Mouse (Mus musculus): ENCODE results near the gene Hoxd12.
A peak's percentile ranks its signal among the peaks of the same experiment; 100 is the strongest.

Hoxd12 gene

DNA sequence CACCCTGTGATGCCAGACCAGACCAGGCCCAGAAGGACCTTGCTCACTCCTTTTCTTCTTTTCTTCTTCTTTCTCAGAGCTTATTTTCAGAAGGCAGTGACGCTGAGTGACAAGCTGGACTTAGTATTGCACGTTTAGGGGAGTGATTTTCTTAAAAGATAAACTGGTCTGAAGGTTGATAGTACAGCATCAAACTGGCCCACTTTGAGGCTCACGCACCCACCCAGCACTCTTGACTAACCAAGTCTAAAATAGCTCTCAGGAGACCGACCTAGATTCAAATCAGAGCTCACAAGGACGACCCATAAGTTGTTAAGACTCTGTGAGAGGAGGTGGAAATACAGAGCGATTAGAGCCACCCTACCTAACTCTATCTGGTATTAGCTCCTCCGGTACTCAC, 8.4 kb upstream of the Hoxd12 start:
- no peak for DNase-seq

DNA sequence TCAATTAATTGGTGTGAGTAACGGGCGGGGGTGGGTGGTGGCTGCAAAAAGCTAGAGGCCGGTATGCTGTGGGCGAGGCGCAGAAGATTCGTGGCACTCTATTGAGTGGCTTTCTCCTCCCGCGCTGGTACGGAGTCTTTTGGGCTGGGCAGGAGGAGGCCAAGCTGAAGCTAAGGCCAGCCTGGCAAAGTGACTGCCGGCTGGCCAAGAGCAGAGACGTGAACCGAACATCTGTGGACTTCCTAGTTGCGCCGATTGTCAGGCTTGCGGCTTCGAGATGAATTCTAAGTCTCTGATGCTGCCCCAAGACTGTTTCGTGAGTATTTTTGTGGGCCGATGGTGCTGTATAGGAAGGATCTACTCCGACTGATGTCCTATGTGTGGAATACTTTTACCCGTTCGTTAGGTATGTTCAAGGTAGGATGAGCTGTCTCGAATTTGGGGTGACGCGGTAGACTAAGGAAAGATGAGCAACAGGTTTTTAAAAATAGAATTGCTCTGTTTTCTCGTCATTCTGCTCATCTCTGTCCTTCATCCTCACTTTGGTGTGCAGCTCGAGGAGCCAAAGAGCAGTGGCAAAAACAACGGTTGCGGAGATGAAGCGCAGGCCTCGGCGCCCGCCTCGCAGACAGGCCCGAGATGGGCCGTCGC, 7.5 kb upstream of the Hoxd12 start:
- DNase-seq: no peak

DNA sequence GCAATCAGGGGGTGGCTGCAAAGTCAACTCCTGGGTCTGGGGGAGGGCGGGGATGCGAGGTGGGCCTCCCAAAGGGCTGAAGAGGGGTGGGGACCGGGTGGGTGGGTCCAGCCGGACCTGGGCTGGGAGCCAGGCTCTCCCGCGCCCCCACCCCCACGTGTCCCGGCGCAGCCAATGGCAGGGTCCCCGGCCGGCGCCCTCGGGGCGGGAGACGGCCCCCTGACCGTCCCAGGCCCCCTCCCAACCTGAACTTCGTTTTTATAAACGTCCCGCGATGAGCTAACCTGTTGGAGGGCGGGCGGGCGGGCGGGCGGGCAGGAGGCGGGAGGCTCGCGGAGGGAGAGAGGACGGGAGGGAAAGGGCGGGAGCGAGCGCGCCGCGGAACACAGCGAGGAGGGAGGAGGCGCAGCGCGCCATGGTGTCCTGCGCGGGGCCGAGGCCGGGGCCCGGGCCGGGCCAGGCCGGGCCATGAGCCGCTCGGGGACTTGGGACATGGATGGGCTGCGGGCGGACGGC, 6.9 kb upstream of the Hoxd12 start, which contains the start of gene Hoxd13:
Gene Hoxd13 (plus strand): TSS at position 469 of the 516 bp plus-strand sequence.
- DNase-seq: no peak

DNA sequence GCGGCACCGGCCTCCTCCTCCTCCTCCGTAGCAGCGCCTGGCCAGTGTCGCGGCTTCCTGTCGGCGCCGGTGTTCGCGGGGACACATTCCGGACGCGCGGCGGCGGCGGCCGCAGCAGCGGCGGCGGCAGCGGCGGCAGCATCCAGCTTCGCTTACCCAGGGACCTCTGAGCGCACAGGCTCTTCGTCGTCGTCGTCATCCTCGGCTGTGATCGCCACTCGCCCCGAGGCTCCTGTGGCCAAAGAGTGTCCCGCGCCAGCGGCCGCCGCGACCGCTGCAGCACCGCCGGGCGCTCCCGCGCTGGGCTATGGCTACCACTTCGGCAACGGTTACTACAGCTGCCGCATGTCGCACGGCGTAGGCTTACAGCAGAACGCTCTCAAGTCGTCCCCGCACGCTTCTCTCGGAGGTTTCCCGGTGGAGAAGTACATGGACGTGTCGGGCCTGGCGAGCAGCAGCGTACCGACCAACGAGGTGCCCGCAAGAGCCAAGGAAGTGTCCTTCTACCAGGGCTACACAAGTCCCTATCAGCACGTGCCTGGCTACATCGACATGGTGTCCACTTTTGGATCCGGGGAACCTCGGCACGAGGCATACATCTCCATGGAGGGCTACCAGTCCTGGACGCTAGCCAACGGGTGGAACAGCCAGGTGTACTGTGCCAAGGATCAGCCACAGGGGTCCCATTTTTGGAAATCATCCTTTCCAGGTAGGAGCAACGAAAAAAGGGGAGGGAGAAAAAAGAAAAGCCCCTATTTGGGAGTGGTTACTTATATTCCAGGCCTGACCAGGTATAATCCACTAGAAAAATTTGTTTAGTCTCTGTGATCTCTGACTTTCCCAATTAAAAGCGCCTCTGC, 6.2 kb upstream of the Hoxd12 start:
- DNase-seq: peak in 1 of 2 experiments; percentile 21

DNA sequence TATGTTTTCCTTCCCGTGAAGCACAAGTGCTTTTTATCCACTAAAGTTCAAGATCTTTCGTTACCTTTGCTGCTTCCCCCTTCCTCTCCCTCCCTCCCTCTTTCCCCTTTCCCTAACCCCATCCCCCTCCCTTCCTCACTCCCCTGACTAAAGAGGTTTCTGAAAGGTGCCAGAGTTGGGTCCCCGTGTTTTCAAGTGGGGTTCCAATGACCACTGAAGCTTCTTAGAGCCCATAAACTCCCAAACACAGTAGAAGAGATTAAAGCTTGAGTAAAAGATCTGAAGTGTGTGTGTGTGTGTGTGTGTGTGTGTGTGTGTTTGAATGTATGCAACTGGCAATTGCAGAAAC, 5.6 kb upstream of the Hoxd12 start:
- no peak for DNase-seq

DNA sequence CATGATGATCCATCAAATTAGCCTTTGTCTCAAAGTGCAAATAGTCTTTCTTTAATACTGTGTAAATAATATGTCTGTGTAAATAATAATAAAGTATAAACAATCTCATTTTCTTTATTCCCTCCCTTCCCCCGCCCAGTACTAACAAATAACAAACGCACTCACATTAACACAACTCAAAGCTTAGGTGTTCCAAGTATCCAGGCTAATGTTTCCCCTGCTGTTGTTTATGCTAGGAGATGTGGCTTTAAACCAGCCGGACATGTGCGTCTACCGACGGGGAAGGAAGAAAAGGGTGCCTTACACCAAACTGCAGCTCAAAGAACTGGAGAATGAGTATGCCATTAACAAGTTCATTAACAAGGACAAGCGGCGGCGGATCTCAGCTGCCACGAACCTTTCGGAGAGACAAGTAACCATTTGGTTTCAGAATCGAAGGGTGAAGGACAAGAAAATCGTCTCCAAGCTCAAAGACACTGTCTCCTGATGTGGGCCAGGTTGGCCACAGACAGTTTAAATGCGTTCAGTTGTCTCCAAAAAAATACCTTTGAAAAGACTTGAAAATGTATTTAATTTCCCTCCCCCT, 5.1 kb upstream of the Hoxd12 start:
- DNase-seq: no peak

DNA sequence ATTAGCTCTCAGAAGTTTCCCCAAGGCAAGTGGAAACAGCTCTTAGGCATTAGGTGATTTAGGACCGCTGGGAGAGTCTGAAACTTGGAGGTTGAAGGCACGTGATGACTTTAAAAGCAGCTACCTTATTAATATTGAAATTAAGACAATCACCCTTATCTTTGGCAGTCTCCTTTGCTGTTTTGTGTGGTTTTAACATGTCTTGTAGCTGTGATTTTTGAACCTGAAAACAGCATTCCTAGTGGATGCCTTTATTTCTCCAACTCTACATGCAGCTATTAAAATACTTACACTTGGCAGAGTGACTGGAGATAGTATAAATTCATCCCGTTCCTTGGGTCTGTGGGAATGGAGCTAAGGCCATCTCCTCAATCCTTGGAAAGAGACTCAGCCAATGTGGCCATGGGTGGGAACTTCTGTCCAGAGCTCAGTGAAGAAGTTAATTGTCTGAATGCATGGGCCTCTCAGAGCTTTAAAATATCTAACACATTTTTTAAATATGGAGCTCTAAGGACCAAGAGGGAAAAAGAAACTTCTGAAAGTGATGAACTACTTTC, 4.1 kb upstream of the Hoxd12 start:
- no peak for DNase-seq

DNA sequence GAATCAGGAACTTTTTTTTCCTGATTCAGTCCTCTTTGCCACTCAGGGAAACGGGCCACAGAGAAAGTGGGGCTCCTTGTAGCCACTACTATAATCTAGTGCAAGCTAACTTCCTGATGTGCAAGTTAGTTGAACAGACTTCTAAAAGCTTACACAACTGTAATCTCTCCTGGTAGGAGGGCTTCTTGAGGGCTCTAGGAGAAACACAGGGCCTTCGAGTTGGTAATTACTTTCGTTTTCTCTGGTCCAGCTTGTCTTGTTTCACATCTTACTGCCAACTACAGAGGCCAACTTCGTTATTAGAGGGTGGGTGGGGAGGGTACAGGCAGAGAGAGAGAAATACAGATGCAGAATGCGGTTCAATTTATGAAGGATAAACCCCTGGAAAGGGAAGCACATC, 3.0 kb upstream of the Hoxd12 start:
- DNase-seq: no peak

DNA sequence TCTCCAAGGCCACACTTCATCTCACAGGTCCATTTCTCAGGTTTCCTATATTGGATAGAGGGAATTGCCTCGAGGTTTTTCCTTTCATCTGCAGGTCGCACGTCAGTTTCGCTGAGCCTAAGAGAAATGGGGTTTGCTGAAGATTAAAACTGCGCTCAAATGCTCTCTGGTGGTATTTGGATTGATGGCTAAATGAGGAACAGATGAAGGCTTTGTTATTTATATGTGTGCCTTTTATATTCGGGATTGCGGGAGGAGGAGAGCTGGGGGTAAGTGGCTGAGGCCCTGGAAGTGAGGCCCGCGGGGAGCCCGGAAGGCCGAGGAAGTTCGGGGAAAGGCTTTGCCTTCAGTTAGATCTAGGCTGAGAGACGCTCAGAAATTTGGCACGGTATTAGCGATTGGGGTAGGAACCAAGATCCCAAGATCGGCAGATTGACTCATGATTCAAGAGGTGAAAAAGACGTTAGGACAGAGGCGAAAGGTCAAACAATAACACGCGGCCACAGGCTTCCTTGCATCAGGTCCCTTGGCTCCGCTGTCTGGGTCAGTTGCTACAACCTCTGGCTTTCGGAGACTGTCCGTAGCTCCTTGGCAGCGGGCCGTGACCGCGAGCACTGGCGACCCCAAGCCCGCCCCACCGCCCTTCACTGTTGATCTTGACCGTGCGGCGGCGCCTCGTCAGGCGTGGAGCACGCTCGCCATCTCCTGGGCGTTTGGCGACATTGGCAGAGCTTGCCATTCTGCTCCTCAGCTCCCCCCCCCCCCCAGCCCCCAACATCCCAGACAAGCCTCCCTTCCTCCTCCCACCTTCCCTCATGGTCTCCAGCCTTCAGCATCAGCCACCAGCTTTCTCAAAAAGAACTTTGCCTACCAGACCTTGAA, 2.1 kb upstream of the Hoxd12 start:
- peak; percentile 55 to 58 for DNase-seq

DNA sequence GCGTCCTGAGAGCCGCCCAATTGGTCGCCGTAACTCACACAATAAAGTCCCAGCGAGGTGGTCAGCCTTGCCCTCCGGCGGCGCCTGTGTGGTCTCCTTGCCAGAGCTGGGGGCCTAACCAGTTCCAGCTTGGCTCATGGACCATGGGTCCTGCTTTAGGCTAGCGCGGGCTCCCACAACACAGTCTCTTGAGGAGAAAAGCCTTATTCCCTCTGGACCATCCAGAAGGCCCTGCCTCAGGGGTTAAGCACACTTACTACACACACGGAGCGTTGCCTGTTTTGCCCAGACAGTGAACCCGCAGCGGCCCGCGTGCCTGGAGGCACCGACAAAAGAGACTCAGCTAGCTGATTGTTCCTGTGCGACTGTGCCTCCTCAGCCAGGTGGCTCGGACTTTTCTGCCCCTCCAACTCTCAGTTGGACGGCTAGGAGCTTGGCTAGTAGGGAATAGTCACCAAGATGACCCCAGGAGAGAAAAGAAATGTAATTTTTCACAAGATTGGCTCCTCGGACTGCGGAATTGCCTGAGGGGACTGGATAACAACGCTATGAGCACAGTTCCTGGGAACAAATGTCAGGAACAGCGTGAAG, 883 bp upstream of the Hoxd12 start:
- DNase-seq: no peak

DNA sequence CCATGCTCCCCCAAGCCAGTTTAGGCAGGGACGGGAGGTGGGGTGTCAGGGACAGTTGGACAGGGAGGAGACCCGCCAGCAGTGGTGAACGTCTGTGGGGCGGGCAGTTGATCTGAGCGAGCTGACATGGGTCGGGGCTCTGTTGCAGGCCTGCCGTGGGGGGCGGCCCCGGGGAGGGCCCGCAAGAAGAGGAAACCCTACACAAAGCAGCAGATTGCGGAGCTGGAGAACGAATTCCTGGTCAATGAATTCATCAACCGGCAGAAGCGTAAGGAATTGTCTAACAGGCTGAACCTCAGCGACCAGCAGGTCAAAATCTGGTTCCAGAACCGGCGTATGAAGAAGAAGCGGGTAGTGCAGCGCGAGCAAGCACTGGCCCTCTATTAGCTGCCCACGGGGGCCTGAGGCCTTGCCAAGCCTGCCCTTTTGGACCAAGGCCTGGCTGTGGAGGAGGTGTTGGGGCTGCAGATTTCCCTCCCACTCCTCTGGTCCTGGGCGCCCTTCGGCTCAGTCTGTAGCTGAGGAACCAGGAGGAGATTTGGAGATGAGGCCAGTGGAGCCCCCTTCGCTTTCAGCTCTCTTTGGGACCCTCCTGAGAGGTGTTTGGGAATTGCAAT, 961 bp downstream of the Hoxd12 start:
- DNase-seq: no peak

DNA sequence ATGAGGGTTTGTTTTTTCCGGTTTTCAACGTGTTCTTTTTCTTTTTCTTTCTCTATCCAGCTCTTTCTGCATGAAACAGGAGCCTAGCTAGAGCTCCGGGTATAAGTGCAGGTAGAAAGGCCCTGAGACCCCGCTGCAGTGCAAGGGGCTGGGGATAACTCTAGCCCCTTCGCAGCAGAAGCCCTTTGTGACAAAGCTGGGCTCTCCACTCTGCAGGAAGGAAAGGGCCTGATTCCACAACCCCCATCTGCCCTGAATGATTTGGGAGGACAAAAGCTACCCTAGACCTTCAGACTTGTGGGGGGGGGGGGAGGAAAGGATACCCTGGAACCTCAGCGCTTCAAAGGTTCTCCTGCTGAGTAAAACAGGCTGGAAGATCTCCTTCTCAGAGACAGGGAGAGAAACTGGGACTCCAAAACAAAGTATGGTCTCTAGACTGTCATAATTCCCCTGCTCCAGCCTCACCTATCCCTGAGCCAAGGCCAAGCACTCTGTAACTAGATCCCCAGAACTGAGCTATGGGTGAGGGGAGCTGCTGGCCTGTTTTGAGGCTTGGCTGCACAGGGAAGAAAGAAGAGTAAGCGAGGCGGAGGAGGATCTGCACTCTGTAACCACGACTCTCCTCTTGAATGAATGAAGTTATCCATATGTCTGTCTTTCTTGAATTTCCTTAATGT, 1.7 kb downstream of the Hoxd12 start:
- DNase-seq: no peak

DNA sequence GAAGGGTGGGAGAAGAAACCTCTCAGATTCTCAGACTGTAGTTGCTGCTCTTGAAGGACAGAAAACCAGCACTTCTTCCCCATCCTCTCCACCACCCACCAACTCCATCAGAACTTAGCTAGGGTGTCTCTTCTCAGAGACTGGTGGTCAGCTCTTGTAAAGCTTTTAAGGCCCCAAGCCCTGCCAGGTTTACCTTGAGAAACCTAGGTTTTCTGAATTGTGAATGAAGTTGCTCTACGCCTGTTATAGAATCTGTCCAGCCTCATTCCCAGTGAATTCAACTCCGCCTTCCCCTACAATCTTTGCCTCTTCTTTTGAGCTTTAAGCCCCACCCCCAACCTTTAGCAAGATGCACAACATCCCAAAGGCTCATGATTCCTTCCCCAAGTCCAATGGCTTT, 2.3 kb downstream of the Hoxd12 start:
- no peak for DNase-seq

DNA sequence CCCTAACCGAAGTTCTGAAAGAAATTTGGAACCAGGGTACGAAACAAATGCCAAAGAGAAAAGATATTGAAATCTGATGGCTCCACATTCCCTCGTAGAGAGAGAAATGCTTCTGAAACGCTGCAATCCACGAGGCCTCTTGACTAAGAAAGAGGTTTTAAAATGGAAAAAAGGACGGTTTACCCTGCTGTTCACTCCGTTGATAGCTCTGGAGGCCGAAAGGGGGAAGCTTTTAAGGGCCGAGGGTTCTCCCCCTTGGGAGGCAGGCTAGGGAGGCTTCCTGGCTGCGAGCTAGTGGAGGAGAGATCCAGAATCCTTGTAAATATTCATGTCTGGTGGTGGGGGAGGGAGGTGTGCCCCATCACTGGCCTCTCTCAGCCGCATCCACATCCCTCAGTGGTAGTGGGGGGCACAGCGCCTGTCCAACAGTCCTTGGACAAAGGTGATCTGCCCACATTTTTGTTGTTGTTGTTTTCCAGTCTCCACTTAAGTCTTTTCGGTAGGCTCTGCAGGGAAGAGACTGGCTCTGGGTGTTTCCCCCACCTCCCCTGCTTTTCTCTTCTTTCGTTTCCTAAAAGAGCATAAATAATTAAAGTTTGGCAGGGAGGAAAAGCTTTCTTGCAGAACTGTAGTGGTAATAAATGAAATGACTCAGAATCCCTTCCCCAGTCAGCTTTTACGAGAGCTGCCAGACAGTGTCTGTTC, 4.2 kb downstream of the Hoxd12 start, which contains the start of gene Hoxd11:
Gene Hoxd11 (plus strand): TSS at position 667 of the 705 bp plus-strand sequence.
- DNase-seq: no peak

DNA sequence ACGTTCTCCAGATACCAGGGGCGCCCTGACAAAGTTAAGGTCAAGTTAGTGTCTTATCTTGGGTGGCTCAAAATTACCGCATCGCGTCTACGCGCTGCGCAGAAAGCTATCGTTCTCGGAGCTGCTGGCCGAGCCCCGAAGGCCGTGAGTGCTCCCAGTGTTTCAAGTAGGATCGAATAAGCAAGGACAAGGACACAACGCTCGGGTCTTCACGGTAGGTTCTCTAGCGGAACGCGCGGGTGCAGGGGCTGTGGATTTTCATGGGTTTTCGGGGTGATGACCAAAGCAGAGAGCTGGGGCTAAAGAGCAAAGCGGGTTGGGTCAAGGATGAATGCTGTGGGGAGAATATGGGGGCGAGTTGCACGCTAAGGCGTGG, 4.8 kb downstream of the Hoxd12 start:
- DNase-seq: no peak

DNA sequence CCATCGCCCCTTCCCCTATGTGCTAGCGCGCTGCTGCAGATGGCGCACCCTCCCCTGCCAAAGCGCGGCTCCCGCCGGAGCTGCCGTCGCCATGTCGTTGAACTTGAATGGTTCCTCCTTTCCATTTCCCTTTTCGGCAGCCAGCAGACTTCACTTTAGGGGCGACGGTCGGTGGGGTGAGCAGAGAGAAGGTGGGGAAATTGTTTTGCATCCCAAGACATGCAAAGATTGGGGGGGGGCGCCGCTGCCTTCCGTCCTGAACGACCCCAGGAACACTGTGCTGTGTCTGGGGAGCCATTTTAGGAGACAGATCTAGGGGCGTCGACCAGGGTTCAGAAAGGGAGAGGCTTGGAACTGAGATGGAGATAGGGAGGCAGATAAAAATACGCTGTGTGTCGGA, 5.2 kb downstream of the Hoxd12 start:
- DNase-seq: no peak

DNA sequence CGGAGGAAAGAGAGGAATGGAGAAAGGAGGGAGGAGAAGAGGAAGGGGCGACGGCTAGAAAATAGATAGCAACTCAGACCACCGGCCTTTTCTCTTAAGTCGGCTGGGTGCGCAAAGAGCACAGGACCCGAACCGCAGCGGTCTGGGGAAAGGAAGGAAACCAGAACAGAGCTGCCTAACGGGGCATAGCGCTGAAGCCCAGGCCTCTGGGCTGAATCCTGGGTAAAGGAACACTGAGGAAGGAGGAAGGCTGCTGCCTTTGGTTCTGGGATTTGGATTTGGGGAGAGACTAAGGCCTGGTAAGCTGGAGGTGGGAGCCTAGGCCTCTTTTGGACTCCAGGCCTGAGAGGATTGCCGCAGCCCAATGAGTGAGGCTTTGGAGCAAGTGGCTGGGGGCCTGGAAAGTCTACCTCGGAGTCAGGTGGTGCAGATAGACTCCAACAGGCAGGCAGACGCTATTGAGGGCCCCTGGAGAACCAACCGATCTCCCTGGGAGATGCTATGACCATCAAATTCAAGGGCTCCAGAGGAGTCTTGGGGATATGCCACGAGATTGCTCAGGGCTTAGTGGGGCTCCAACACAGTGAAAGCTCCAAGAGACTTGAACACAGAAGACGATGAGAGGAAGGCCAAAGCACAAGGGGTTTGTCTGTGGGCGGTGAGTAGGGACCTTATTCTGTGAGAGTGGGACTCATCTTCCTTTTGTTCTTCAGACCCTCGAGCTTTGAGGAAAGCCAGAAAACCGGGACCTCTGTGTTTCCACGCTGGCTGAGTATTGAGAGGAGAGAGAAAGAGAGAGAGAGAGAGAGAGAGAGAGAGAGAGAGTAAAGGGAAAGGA, 6.0 kb downstream of the Hoxd12 start:
- DNase-seq: no peak

DNA sequence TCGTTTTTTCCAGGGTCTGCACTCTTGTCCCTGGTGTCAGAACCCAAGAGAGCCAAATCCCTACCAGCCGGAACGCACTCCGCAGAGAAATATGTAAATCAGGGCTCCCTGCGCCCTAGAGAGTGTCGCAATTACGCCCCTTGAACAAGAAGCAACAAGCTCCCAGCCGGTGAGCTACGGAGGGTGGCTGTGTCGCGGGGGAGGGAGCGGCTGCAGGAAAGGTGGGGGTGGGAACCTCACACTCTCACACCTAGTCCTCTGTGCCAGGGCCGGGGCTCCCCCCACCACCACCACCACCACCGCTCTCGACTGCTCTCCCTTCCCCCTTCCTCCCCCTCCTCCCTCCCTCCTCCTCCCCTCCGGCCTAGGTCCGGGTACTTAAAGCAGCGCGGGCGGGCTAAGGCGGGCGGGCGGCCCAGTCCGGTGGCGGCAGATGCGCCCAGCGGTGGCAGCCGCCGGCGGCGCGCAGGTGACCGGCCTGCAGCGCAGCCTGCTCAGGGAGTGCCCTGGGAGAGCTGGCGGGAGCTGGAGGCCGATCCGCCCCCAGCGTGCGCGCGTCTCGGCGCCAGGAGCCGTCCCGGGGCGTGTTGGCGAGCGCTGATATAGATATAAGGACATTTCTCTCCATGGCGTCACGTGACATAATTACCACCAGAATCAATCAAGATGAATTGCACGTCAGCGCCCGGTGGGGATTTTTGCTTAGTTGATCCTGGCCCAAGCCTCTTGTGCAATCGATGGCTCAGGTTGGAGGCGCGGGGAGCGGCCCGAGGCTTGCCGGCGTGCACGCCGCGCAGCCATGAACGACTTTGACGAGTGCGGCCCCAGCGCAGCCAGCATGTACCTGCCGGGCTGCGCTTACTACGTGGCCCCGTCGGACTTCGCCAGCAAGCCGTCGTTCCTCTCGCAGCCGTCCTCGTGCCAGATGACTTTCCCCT, 7.0 kb downstream of the Hoxd12 start:
- DNase-seq: no peak

Data from cerebellum, postnatal 36 days (tissue).